Mouse (Mus musculus): ENCODE results near the gene Vmn1r20. TPM values are rescaled to one million over a fixed set of nuclear protein-coding genes. Genes with fewer than 3 reads are reported as not detected.
"Not testable (repeated sequence)": the region's sequence is repeated elsewhere in the genome, so short reads cannot be mapped to it uniquely, and the experiment has no call there.

Vmn1r20 gene
- total RNA-seq (2021): not detected
- long read RNA-seq, experiment 1: 0 reads
- long read RNA-seq, experiment 2: 0 reads

- DNase-seq (ENCODE audit: low spot score in 2 of 2): no peak
These were observed at the start of gene Vmn1r20 for GRCm38 (mm10) chr6:57428630-57429029. TSS of gene Vmn1r20 (plus strand) at chr6:57428930.

- DNase-seq (ENCODE audit: low spot score in 2 of 2): no peak
These were observed 33.0 kb upstream of the Vmn1r20 start, which contains the start of gene Vmn1r18 for GRCm38 (mm10) chr6:57395683-57396082. TSS of gene Vmn1r18 (minus strand) at chr6:57395783.

GRCm38 (mm10) chr6:57403480-57403879 lies 25.2 kb upstream of the Vmn1r20 start, which contains the start of gene Vmn1r19:
TSS of gene Vmn1r19 (plus strand) at chr6:57403780.
- not testable (repeated sequence) for DNase-seq (ENCODE audit: low spot score in 2 of 2)

DNA sequence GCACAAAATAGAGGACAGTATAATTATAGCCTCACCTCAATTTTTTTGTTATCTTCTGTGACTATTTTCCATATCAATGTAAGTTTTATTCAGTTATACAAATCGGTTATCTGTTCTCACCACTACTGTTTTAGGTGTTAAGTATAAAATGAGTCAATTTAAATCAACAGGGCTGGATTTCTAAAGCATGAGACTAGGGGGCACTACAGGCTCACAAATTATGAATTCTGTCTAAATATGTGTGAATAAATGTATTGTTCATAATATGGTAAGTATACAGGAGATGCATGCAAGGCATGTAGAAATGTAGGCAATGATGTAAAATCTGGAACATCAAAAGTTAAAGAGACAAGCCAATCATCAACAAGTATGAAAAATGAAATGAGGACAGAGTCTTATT lies 2.5 kb downstream of the Vmn1r20 start:
- DNase-seq (ENCODE audit: low spot score in 2 of 2): no peak

DNA sequence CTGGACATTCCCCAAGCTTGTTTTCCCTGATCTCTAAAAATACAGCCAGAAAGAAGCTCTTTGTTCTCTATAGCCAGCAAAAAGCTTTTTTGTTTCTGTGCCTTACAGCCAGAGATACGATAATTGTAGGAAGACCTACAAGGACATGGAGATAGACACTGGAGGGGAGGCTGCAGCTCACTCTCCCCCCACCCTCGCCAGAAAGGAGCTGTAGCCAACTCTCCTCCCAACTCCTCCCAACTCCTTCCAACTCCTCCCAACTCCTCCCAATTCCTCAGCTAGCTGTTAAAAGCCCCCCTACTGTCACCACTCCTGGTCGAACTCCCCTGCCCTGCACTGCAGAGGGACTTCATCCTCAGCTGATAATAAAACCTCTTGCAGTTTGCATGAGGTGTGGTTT lies 39.4 kb downstream of the Vmn1r20 start:
- not testable (repeated sequence) for DNase-seq (ENCODE audit: low spot score in 2 of 2)

Other genes starting within 250 kb of the Vmn1r20 start
- gene Vmn1r13, start 225.6 kb upstream of the Vmn1r20 start, total RNA-seq (2021): not detected
- not detected for gene Vmn1r14, start 197.2 kb upstream of the Vmn1r20 start, total RNA-seq (2021)
- not detected for gene Vmn1r15, start 171.0 kb upstream of the Vmn1r20 start, total RNA-seq (2021)
- gene Vmn1r16, start 99.4 kb upstream of the Vmn1r20 start, total RNA-seq (2021): not detected
- not detected for gene Vmn1r17, start 65.2 kb upstream of the Vmn1r20 start, total RNA-seq (2021)
- gene Vmn1r18, start 33.1 kb upstream of the Vmn1r20 start, total RNA-seq (2021): not detected
- gene Vmn1r19, start 25.1 kb upstream of the Vmn1r20 start, total RNA-seq (2021): not detected
- gene Ppm1k, start 106.5 kb downstream of the Vmn1r20 start, total RNA-seq (2021): 1 to 10 TPM; 9.0 to 9.4 TPM
- gene Herc6, start 152.1 kb downstream of the Vmn1r20 start, total RNA-seq (2021): 1 to 10 TPM; 1.6 to 3.6 TPM

All from gastrocnemius, postnatal 4 days (tissue).